Mouse (Mus musculus) kidney, postnatal 10 days (tissue): ENCODE measurements at regions not wholly inside any gene's neighbourhood (a gene's known extent, or its start where the extent isn't known, plus 50 kb on each side); places are given as distances from the start of the nearest gene placed in this dataset.

Experiments
- DNase-seq: peaks from one replicate; pipeline ENCODE4 v3.0.0; 2021; ENCODE audit warnings: mixed read lengths

DNA sequence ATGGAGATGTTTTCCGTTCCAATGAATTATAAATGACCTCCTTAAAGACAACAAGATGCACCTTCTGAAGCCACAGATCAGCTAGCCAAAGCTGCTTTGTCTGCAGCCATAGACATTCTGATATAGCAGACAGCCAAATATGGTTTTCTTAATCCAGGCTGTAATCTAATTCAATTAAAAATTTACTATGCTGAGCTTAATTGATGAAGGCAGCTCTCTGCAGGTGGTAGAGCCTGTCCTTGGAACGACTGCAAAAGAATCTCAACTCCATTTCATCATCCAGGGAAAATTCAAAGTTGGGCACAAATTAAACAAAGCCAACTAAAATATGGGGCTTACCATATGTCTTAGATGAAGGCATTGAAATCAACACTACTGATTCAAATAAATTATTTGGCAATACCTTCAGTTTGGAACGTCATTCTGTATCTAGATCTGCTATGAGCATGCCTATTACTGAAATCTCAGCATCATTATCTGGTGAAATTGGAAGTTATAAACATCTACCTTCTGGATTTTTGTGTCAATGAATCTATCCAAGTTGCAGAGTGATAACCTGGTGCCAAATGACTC lies 615.4 kb upstream of the Ins1 start:
- no peak for DNase-seq

DNA sequence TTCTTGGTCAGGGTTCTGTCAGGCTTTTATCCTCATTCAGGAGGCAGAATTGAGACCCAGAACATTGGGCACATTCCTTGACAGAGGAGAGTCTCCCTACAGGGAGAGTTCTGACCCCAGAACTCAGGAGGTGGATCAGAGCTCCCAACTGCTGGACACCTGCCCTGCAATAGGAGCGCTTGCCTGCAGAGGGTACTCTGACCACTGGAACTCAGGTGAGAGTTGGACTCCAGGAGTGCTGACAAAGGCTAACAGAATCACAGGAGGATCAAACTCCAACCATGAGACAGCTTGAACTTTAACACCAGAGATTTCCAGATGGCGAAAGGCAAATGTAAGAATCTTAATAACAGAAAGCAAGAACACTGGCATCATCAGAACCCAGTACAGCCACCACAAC lies 603.9 kb upstream of the Ins1 start:
- DNase-seq, result peak; percentile 11

DNA sequence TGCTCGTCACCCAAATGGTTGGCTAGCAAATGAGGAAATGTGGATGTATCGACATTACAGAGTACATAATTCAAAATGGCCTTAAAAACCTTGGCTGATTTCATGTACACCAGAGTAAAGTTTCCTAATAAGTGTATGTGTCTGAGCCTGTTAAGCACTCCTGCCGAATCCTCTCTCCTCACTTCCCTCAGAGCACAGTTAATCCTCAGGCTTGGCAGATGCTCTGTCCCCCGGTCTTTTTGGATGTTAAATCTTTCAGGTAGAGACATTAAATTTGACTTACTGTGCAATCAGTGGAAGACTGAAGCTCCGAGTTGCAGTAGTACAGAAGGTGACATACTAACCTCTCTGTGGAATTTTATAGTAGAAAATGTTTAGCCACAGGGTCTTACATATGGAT lies 597.5 kb upstream of the Ins1 start:
- DNase-seq, result no peak

DNA sequence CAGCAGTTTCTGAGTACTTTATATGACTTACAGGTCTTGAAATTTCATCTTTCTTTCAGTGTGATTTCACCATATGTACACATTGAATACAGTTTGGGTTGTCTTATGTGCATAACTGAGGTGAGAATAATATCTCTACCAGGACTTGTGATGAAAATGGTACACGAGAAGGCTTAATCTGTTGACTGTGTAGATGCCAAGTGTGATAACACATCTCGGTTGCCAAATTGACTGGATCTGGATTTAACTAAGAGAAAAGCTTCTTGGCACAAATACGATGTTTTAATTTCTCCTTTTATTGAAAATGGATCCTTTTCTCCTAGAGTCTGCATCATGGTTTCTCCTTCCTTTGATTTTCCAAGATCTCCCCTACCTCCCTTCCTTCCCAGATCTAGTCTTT lies 588.4 kb upstream of the Ins1 start:
- no peak for DNase-seq
